Mouse (Mus musculus) embryo, embryonic 11.5 days (tissue): ENCODE measurements around the gene Wsb2.
A peak's percentile ranks its signal among the peaks of the same experiment; 100 is the strongest.
"Not testable (repeated sequence)": the region's sequence is repeated elsewhere in the genome, so short reads cannot be mapped to it uniquely, and the experiment has no call there.

Experiments
- DNase-seq: peaks from one replicate; pipeline ENCODE4 v3.0.0-alpha.2; 2012; ENCODE audit warnings: low read depth, low spot score

The Wsb2 gene

DNA sequence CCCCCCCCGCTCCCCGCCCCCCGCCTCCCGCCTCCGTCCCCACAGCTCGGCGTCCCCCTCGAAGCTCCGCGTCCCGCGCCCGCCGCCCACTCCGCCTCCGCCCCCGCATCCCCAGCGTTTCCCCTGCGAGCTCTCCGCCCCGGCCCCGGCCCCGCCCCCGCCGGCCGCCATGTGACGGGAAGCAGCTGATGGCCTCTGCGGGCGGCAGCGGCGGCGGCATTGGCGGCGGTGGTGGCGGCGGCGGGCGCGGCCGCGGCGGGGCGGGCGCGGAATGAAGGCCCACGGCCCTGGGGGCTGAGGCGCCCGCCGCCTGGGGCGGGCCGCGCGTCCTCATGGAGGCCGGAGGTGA is at the start of gene Wsb2:
Gene Wsb2 (plus strand): TSS at position 176 of the 349 bp plus-strand sequence.
- DNase-seq: no peak

DNA sequence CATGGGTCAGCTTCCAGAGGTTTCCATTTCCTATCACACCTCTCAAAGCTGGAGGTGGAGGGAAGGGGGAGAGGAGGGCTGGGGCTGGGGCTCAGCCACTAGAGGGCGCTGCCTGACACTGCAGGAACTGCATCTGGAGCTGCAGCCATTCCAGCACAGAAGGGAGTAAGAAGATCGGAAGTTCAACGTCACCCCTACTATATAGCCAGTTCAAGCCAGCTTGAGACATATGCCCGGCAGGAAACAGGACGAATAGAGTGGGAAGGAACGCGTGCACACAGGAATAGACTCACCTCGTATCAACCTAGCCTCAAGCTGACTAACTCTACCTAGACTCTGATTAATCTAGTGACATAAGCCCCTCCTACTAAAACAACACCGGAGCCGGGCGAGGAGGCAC is 49.4 kb upstream of the Wsb2 start:
- no peak for DNase-seq

DNA sequence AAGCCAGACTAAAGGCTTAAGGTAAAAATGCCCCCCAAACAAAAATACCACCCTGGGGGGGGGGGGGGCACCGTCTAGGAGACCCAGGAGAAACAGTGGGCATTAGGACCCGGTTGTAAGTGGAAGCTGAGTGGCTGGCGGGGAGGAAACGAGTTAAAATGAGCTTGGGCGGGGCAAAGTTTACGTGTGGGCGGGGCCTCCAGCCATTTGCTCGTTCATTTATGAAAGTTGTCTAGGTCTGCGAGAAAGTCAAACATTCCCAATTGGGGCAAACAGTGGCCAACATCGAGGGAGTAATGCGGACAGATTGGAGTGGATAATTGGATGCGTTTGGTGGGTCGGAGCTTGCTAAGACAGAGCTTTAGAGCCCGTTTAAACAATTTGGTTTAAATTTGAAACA is 43.7 kb upstream of the Wsb2 start:
- no peak for DNase-seq

DNA sequence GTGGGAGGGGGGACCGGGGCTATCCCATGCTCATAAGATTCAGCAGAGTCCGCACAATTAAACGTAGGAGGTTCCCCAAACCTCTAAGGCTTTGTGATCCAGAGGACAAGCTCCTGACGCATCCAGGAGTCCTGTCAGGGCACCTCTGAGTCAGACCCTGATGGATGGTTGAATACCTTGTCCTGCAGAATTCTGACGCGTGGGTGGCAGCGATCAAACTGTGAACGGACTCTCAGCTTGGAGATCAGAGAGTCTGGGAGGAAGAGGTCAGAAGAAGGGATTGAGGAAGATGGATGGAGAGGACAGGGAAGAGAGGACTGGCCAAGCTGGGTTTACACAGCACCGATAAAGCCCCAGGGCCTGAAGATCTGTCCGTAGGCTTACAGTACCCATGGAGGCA is 43.2 kb upstream of the Wsb2 start:
- no peak for DNase-seq

DNA sequence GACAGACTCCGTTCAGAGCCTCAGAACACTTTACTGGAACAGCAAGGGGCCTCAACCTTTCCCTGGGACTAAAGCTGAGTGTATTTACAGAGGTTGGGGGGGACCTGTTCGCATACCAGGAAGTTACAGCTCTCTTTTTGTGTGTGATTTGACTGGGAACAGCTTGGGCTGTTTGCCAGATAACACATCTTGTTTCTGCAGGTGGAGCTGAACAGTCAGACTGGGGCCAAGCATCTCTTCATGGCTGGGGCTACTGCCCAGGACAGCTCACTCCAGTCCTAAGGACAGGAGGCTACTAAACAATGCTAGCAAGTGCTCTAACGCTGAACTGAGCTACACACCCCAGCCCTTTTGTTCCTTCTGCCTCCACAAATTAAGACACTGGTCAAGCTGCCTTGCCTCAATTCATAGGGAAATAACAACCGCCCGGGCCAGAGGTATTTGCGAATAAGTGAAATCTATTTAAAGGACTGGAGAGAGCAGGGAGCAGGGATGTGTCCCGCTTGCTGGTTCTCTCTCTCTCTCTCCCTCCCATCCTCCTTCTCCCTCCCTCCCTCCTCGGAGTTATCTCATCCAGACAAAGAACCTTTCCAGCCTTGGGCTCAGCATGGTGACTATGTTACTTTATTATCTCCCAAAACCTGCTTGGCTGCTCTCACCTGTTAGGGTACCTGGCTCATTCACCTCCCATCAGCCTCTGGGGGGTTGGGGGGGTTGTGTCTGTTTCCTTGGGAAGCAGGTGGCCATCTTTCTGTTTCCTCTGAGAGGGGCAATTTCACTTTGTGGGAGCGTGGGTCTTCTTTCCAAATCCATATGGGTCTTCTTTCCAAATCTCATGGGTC is 42.3 kb upstream of the Wsb2 start:
- no peak for DNase-seq

DNA sequence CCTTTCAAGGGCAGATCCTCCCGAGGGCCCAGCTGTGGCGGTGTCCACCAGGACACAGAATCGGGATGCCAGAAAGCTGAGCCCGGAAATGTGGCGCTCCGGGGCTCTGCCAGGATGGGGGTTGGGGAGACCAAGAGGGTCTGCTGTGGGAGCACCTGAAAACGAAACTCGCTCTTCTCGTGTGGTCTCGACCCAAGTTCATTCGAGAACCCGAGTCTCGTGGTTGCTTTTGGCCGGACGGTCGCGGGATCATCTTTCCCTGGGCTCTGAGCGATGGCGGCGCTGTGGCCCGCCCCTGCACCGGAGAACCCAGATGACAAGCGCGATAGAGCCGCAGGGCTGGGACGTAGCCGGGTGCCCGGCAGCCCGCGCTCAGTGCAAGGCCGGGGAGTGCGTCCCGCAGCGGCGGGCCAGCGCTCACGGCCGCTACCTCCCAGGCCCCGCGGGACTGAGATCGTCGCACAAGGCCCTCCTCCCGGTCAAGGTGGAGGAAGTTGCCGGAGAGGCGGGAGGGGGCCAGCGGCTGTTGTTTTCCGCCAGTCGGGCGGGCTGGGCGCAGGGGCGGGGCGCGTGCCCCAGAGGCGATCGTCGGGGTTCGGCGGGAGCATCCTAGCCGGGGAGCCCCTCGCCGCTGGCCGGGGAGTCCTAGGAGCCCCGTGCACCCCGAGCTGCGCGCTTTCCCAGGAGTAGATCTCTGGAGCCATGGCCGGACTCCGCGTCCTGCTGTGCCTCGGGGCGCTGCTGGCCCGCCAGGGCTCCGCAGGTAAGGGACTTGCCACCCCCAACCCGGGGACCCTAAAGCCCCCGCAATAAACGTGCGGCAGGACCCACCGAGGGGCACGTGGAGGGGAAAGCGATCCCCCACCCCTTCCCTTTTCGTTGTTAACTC is 38.1 kb upstream of the Wsb2 start, which contains the start of gene Vsig10:
Gene Vsig10 (plus strand): TSS at position 343 of the 889 bp plus-strand sequence.
- DNase-seq: no peak

DNA sequence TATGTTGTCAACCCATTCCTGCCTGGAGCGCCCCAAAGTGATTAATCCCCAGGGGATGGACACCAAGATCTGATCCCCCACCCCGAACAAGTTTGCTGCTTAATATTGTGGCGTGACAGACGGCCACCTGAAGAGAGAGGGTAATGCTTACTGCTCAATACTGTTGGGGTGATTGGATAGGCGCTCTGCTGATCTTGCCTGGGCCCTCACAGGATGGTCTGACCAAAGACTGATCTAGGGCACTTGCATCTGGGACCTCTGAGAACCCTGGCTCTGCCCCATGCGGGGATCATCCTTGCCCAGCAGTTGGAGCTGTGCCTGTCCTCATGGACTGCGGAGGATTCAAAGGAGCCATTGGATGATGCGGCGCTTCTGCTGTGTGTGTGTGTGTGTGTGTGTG is 33.4 kb upstream of the Wsb2 start:
- no peak for DNase-seq

DNA sequence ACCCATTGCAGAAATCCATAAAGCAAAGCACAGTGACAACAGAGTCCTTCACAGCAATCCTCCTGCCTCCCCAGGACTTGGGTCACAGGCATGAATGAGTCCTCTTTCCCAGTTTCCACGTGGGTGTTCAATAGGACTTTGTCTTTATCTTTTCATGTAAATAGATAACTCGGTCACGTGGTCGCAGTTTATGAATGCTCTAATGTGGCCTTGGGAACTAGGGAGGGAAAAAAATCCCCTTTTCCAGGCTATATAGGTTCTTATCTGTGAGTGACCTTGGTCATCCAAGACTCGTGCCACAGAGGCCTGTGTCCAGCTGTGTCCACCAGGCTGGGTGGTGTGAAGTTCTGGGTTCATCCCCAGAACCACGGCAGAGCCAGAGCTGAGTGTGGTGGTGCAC is 30.7 kb upstream of the Wsb2 start:
- DNase-seq: no peak

DNA sequence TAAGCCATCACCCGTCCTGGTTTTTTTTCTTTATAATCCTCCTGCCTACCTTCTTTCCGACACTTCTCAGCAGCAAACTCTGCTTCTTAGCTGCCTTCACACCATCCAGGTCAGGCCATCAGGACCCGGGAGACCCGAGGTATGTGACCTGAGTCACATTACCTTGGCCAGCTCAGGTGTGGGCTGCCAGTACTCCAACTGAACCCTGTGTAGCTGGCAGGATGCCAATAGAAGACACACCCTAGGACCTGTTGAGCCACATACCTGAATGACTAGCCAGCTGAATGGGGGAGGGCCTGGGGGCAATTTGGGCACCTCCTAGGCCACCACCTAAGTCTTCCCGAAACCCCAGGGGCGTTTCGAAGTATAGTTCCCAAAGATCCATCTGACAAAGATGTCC is 26.6 kb upstream of the Wsb2 start:
- no peak for DNase-seq

DNA sequence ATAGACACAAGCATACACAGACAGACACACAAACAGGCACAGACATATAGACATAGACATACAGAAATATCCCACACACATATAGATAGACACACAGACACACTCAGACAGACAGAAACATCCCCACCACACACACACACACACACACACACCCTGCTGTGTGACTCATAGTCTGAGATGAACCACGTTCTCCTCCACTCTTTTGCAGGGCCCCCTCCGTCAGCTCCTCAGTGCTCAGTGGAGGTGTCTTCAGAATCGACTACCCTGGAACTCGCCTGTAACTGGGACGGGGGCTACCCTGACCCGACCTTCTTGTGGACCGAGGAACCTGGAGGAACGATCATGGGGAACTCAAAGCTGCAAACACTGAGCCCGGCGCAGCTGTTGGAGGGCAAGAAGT is 19.1 kb upstream of the Wsb2 start:
- DNase-seq: no peak

DNA sequence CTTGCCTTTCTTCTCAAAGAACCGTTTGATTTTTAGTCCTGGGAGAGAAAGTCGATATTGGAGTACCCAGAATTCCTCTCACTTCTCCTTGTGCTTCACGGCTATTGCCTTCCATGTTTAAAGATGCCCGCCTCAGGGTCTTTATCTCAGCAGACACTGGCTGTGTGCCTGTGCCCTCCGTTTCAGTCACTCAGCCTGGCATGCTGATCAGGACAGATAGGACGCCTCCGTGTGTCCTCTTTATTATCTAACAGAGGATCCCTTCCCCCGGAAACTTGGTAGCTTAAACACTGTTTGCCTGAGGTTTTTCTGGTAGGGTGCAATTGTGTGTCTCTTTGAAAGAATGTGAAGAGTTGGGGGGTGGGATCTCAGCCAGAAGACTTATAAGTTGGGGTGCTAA is 18.6 kb upstream of the Wsb2 start:
- no peak for DNase-seq

DNA sequence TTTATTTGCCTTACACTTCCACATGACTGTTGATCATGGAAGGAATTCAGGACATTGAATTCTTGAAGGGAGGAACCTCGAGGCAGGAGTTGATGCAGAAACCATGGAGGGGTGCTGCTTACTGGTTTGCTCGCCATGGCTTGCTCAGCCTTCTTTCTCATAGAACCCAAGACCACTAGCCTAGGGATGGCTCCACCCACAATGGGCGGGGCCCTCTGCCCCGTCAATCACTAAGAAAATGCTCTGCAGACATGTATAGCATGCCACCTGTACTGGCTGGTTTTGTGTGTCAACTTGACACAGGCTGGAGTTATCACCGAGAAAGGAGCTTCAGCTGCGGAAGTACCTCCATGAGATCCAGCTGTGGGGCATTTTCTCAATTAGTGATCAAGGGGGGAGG is 17.0 kb upstream of the Wsb2 start:
- no peak for DNase-seq

DNA sequence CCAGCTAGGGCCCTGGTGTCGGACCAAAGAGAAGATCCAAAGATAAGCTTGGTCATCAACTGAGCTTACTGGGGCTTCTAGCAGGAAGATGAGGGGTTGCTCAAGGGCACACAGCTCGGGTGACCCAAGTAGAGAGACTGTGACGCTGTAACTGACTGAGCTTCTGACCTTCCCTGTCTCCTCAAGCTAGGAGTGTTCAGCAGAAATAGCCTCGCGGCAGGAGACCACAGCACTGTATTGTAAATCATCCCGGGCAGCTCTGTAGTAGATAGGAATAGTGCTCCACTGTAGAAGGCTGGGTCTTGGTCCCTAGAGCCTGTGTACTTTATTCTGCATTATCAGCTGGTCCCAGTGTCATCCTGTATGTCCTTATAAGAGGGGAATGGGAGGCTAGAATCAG is 15.2 kb upstream of the Wsb2 start:
- no peak for DNase-seq

DNA sequence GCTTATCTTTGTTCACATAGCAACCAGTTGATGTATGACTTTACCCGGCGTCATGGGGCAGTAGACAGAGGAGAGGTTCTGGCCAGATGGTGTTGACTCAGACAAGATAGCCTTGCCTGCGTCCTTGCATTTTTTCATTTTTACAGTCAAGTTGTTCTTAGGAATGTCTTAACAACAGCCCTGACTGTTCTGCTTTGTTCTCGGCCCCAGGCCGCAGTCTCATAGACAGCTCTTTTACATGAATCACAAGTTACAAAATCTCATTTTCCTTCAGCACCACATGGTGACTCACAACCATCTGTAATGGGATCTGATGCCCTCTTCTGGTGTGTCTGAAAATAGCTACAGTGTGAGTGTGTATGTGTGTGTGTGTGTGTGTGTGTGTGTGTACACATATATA is 12.6 kb upstream of the Wsb2 start:
- not testable (repeated sequence) for DNase-seq

DNA sequence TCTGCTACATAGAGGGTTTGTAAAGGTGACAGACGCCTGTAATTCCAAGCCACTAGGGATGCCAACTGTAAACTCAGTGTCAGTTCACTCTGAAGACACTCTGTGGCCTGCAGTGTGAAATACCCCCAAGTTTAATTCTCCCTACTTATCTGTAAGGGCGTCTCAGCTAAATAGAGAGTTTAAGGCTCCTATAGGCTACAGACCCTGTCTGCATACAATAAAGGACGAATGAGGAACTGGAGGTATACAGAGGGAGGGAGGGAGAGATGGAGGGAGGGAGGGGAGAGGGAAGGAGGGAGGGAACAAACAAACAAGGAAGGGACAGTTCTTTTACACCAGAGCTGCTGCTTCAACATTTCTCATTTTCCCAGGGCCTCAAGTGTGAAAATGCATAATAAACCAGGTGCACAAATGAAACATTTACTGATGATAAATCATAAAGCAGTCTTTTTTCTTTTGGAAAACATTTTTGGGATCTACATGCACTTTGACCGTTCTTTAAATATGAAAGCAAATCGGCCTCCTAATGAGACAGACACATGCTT is 11.6 kb upstream of the Wsb2 start:
- no peak for DNase-seq

DNA sequence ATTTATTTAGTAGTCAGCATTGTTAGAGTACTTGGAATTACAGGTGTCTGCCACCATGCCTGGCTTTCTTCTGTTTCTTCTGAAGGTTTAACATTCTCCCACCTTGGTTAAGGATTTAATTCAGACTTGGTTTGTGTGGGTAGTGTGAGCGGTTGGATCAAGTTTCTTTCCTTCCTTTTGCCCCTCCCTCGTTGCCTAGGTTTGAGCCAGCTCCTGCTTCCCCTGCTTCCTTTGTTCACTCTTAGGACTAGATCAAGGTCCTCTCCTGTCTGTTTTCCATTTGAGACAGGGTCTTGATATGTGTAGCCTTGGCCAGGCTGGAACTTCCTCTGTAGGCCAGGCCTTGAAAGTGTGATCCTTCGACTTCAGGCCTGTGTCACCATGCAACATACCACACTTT is 10.8 kb upstream of the Wsb2 start:
- DNase-seq: no peak

DNA sequence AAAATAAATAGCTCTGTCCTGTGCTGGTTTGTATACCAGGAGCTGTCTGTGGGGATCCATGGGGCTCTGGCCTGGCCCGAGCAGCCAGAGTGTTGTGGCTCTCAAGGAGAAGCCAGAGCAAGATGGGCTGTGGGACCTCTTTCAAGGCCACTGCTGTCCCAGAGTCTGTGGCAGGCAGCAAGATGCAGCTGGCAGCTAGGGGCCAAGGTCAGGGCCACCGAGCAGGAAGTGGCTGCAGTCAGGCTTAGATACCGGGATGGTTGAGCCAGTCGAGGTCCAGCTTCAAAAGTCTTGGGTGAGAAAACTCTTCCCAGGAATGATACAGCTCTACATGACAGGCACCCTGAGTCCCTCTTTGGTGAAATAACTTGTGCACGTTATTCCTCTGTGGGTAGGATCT is 10.1 kb upstream of the Wsb2 start:
- no peak for DNase-seq

DNA sequence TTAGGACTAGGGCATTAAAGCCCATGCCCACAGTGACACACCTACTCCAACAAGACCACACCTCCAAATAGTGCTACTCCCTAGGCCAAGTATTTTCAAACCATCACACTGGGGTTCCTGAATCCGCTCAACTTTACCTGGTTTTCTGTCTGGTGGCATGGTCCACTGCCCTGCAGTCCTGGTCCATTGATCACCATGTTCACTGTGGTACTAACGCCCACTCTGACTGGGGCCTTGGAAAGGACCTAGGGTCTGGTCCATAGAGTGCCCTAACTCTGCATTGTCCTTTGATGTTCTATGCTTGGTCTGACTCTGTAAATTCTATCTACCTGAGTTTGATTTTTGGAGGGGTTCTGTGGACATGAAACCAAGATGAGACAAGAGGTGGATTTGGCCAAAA is 9.3 kb upstream of the Wsb2 start:
- DNase-seq: no peak

DNA sequence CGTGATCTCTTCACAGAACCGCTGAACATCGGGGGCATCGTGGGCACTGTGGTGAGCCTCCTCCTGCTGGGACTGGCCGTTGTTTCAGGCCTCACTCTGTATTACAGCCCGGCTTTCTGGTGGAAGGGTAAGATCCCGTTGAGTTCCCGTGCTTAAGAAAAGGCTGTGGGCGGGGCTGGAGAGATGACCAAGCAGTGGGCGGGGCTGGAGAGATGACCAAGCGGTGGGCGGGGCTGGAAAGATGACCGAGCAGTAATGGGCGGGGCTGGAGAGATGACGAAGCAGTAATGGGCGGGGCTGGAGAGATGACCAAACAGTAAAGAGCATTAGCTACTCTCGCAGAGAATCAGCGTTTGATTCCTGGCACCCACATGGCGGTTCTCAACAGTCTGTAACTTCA is 8.8 kb upstream of the Wsb2 start:
- DNase-seq: peak; percentile 40

DNA sequence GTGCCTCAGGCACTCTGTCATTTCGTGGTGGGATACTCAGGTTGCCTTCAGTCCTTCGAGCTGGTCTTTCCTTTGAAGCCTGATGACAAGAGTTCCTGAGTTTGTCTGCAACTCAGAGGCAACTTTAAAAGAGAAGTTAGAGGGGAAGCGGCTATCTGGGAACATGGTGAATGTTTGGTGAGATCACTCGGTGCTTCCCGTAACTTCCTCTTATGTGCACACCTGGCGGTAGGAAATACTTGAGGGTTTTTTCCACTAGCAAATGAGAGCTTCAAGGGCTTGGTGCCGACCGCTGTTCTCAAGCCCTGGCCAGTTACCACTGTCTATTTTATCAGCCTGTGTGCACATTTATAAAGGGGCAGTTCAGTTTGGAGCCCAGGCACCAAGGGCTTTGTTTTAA is 3.0 kb upstream of the Wsb2 start:
- DNase-seq: no peak

DNA sequence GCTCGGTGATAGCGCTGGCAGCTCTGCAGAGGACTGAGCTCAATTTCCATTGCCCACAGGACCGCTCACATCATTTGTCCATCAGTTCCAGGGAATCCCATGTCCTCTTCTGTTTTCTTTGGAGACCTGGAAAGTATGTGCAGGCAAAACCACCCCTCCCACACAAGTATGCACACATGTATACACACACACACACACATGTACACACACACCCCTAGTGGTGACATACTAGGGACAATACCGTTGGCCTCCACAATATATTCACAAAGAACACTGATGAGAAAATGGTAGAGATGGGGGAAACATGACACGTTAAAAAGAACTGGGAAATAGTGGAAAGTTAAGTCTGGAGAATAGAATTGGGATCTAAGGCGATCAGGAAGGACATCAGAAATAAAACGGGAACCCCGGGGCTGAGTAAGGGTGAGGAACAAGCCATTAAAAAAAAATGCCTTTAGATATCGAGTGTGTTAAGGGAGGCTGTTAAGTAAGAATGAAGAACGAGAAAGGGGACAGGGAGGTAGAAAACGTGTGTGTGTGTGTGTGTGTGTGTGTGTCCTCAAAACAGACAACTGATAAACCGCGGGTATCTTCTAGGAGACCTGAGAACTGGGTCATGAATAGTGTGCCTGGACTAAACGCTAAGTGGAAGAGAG is 1.3 kb upstream of the Wsb2 start:
- no peak for DNase-seq
